Mouse (Mus musculus) testis, adult 2 months (tissue): ENCODE measurements at regions not wholly inside any gene's neighbourhood (a gene's known extent, or its start where the extent isn't known, plus 50 kb on each side); places are given as distances from the start of the nearest gene placed in this dataset.

Experiments used
- H3K27ac ChIP-seq: fragments of 200-500 bp; 2 replicates; pipeline ENCODE4 v1.5.1; 2012; ENCODE audit warnings: low read depth, low read length; ENCODE audit not compliant: control insufficient read depth, insufficient read depth
- H3K27me3 ChIP-seq: fragments of 200-500 bp; 2 replicates; pipeline ENCODE4 v1.6.1; 2012; ENCODE audit warnings: mild to moderate bottlenecking, low read length, moderate library complexity; ENCODE audit not compliant: control insufficient read depth, insufficient read depth
- H3K36me3 ChIP-seq: fragments of 200-500 bp; 2 replicates; pipeline ENCODE4 v1.6.1; 2012; ENCODE audit warnings: mild to moderate bottlenecking, low read length; ENCODE audit not compliant: control insufficient read depth, insufficient read depth
- H3K4me1 ChIP-seq: fragments of 200-500 bp; 2 replicates; pipeline ENCODE4 v1.6.1; 2012; ENCODE audit warnings: low read length; ENCODE audit not compliant: control insufficient read depth, insufficient read depth
- H3K4me3 ChIP-seq: fragments of 200-500 bp; 2 replicates; pipeline ENCODE4 v1.5.1; 2012; ENCODE audit warnings: low read depth, mild to moderate bottlenecking, low read length, moderate library complexity, mixed read lengths; ENCODE audit not compliant: control insufficient read depth
- CTCF ChIP-seq: fragments of 200-500 bp; IDR thresholded peaks from 2 replicates; pipeline ENCODE4 v1.5.1; 2012; ENCODE audit warnings: low read depth, mild to moderate bottlenecking, inconsistent platforms, low read length, moderate library complexity; ENCODE audit not compliant: control insufficient read depth, insufficient read depth, insufficient replicate concordance
- POLR2A ChIP-seq: fragments of 200-500 bp; IDR thresholded peaks from 2 replicates; pipeline ENCODE4 v1.6.1; 2012; ENCODE audit warnings: low read depth, mild to moderate bottlenecking, inconsistent platforms, low read length, moderate library complexity; ENCODE audit not compliant: control insufficient read depth

DNA sequence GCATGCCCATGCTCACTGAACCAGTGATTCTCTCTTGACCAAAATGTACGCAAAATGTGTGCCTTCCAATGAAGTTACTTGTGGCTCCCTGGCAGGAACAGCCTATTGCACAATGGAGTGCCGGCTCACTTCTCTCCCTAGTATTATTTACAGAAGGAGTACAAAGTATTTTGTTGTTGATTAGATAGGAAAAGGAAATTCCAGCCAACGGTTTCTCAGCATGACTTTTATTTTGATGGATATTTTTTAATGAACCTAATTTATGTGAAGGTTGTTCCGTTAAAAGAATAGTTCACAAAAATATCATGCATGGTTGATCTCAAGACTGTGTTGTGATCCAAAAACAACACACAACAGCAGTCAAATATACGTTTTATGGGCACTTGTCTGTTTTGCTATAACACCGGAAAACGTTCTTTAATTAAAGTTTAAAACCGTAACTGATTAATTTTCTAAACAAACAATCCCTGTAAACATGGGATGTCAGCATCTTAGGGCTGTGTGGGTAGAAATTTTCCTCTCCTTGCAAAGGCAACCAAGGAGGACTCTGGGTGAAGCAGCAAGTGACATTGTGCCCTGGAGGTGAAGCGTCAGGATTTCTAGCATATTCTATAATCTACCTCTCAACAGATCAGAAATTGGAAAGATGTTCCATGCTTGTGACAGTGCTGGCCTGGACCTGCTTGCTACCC, 116.3 kb upstream of the Gm10295 start:
- H3K36me3 ChIP-seq = no peaks in the 10 kb centered on the region
- H3K27ac ChIP-seq = no peak overlapping the region
- H3K27me3 ChIP-seq = no peaks in the 10 kb centered on the region
- TF ChIP-seq CTCF (no peak), POLR2A (no peak)
- H3K4me3 ChIP-seq = no peak overlapping the region
- H3K4me1 ChIP-seq = peaks cover 4% of the 10 kb centered on the region; the same call in 1 of the 2 replicates

DNA sequence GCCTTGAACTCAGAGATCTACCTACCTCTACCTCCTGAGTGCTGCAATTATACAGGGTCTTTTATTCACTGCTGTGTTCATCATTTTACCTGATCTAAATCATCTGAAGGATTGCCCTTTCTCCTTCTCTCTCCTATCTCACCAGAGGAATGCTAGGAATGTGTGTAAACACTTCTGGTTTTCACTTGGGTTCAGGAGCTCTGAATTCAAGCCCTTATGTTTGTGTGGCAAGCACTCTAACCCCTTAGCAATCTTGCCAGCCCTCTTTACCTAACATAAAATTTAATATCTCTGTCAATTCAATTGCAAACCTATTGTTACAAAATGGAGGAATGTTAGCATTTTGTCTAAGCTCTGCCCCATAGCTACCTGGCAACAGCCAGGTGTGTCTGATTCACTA, 112.8 kb upstream of the Gm10295 start:
- Histone ChIP-seq H3K4me3 (no peak overlapping the region), H3K27me3 (no peaks in the 10 kb centered on the region), H3K36me3 (no peaks in the 10 kb centered on the region), H3K27ac (no peak overlapping the region), H3K4me1 (no peaks in the 10 kb centered on the region)
- TF ChIP-seq CTCF (no peak), POLR2A (no peak)

DNA sequence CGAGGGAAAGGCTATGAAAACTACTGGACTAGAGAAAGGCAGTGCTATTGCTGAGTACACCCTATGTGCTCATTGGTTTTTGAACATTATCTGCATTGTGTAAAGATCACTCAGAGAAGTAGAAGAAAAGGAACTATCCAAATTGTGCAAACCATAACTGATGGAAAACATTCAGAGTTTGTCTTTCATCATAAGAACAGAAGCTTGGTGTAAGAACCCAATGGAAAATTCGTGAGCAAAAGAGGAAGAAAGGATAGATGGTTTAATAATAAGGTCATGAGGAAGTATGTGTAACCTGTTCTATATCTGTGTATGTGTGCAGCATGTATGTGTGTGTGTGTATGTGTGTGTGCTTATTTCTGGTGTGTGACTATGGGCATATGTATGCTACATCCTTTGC, 112.3 kb upstream of the Gm10295 start:
- Histone ChIP-seq H3K4me1 (no peaks in the 10 kb centered on the region), H3K27me3 (no peaks in the 10 kb centered on the region), H3K4me3 (no peak overlapping the region), H3K27ac (no peak overlapping the region), H3K36me3 (no peaks in the 10 kb centered on the region)
- TF ChIP-seq POLR2A (no peak), CTCF (no peak)

DNA sequence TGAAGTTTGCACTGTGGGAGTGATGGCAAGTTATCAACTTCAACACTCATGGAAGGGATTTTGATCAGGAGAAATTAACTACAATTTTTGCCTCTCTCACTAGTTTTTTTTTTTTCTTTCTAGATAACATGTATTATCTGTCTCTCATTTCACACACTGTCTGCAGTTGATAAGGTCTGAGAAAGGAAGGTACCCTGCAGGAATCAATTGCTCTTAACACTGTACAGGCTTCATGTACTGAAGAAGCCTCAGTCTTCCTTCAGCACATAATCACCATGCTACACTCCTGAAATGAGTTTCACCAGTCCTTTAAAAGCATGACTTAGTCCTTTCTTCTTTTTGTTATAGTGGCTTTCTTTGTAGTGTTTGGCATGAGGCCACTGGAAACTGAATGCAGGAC, 108.5 kb upstream of the Gm10295 start:
- Histone ChIP-seq H3K27me3 (no peaks in the 10 kb centered on the region), H3K36me3 (no peaks in the 10 kb centered on the region), H3K27ac (no peak overlapping the region), H3K4me1 (peaks cover 5% of the 10 kb centered on the region), H3K4me3 (no peak overlapping the region)
- TF ChIP-seq CTCF = no peak
- TF ChIP-seq POLR2A = no peak

DNA sequence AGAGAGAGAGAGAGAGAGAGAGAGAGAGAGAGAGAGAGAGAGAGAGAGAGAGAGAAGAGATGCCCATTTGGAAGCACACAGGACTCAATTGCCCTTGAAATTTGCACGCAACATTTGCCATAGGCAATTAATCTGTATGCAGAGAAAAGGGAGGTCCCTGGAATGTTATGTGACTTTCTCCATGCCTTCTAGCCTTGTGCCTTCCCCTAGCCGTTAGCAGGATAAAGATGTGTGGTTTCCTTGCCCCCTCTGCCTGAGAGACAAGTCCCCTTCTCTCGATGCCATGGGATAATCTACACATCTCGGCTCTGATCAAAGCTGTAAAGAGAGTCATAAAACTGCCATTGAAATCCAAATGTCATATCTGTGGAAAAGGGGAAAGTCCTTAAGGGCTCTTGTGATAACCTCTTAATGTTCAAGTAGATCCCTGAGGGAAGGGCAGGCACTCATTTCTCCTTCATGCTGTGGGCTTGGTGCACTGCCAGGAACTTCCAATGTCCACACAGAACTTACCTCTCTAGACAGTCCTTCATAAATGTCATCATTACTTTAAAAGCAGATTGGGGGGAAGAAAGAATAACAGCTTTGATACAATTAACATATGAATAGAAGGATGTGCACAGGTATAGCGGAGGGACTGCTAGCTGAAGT, 106.9 kb upstream of the Gm10295 start:
- Histone ChIP-seq H3K36me3 (no peaks in the 10 kb centered on the region), H3K27me3 (no peaks in the 10 kb centered on the region), H3K4me3 (no peak overlapping the region), H3K27ac (no peak overlapping the region), H3K4me1 (peaks cover 5% of the 10 kb centered on the region)
- TF ChIP-seq POLR2A (no peak), CTCF (no peak)

DNA sequence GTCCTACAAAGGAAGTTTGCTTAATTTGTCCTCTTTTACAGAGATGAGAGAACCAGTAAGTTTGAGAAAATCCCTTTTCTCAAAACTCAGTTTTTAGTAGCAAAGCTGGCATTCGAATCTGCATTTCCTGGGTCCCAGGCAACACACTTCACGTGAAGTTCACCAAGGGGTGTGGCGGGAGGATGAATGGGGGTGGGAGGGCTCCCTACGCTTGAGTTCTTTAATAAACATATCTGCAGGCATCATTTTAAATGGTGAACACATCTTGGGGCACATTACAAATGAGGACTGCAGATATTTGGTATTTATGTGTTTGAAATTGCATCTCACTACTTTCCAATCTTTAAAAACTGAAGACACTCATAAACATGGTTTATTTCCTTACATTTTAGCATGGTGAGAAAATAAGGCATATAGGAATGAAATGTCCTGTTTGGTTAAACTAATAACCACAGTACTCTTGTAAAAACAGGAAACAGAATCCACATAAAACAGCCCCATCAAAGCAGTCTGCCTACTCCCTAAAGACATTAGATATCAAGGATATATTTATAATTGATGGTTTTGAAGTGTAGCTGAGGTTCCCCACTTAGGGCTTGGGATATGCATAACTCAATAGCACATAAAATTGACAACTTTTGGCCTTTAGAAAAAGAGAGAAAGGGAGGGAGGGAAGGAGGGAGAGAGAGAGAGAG, 106.3 kb upstream of the Gm10295 start:
- no peak for TF ChIP-seq POLR2A
- TF ChIP-seq CTCF = no peak
- no peaks in the 10 kb centered on the region for H3K27me3 ChIP-seq

DNA sequence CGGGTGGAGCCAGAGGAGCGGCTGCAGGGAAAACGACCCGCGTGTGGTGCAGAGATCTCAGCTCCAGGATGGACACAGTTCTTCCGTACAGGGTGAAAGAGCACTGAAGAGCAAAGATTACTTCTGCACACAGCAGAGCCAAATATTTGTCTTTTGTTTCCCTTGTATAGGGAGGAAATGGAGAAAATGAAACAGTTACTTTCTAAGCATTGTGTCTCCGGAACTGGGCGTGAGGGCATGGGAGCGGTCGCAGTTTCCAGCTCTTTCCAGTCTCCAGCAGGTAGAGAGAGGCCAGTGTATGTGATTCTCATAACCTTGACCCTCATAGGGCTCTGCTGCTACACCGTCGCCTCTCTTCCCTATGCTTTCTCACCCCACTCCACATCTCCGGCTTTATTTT, 105.1 kb upstream of the Gm10295 start:
- H3K36me3 ChIP-seq = no peaks in the 10 kb centered on the region
- peaks cover 5% of the 10 kb centered on the region for H3K4me1 ChIP-seq
- H3K27ac ChIP-seq = no peak overlapping the region
- no peak overlapping the region for H3K4me3 ChIP-seq
- H3K27me3 ChIP-seq = no peaks in the 10 kb centered on the region
- no peak for TF ChIP-seq CTCF
- TF ChIP-seq POLR2A = no peak

More for the DNA sequence above, 106.3 kb upstream of the Gm10295 start:
- H3K4me1 ChIP-seq = peaks cover 5% of the 10 kb centered on the region
- H3K36me3 ChIP-seq = no peaks in the 10 kb centered on the region
- H3K4me3 ChIP-seq = no peak overlapping the region
- H3K27ac ChIP-seq = no peak overlapping the region
